Mouse (Mus musculus): Measurements from ENCODE around the gene Grtp1.

The Grtp1 gene

GRCm38 (mm10) chr8:13174305-13174704 lies 26.1 kb downstream of the Grtp1 start:
- DNase-seq (ENCODE audit: low spot score) = no peak

GRCm38 (mm10) chr8:13170510-13170909 lies 29.9 kb downstream of the Grtp1 start:
- no peak for DNase-seq (ENCODE audit: low spot score)

- no peak for DNase-seq (ENCODE audit: low spot score)
Observed at GRCm38 (mm10) chr8:13164361-13164760, 36.1 kb downstream of the Grtp1 start.

GRCm38 (mm10) chr8:13163563-13163962 lies 36.9 kb downstream of the Grtp1 start:
- no peak for DNase-seq (ENCODE audit: low spot score)

GRCm38 (mm10) chr8:13162098-13162497 lies 38.3 kb downstream of the Grtp1 start:
- no peak for DNase-seq (ENCODE audit: low spot score)

GRCm38 (mm10) chr8:13160691-13161090 lies 39.7 kb downstream of the Grtp1 start:
- DNase-seq (ENCODE audit: low spot score) = no peak

- peak; percentile 12 for DNase-seq (ENCODE audit: low spot score)
Observed at GRCm38 (mm10) chr8:13159377-13159881, 41.0 kb downstream of the Grtp1 start.

GRCm38 (mm10) chr8:13158718-13159376 lies 41.6 kb downstream of the Grtp1 start, which contains the start of gene Lamp1:
TSS of gene Lamp1 (plus strand) at chr8:13159161.
- peak; percentile 100 for DNase-seq (ENCODE audit: low spot score)

- DNase-seq (ENCODE audit: low spot score) = no peak
Observed at GRCm38 (mm10) chr8:13156327-13157097, 43.9 kb downstream of the Grtp1 start.

- DNase-seq (ENCODE audit: low spot score) = no peak
Observed at GRCm38 (mm10) chr8:13155358-13155757, 45.1 kb downstream of the Grtp1 start.

- DNase-seq (ENCODE audit: low spot score) = no peak
Observed at GRCm38 (mm10) chr8:13154099-13154498, 46.3 kb downstream of the Grtp1 start.

- no peak for DNase-seq (ENCODE audit: low spot score)
Observed at GRCm38 (mm10) chr8:13150929-13151328, 49.5 kb downstream of the Grtp1 start.

- DNase-seq (ENCODE audit: low spot score) = no peak
Observed at GRCm38 (mm10) chr8:13149866-13150265, 50.6 kb downstream of the Grtp1 start.

- no peak for DNase-seq (ENCODE audit: low spot score)
Observed at GRCm38 (mm10) chr8:13149287-13149686, 51.1 kb downstream of the Grtp1 start.

- DNase-seq (ENCODE audit: low spot score) = no peak
Observed at GRCm38 (mm10) chr8:13148476-13148875, 51.9 kb downstream of the Grtp1 start.

- no peak for DNase-seq (ENCODE audit: low spot score)
Observed at GRCm38 (mm10) chr8:13141681-13142080, 58.7 kb downstream of the Grtp1 start.

GRCm38 (mm10) chr8:13139641-13140182 lies 60.7 kb downstream of the Grtp1 start:
- DNase-seq (ENCODE audit: low spot score) = no peak

- peak; percentile 30 for DNase-seq (ENCODE audit: low spot score)
Observed at GRCm38 (mm10) chr8:13132220-13132619, 68.2 kb downstream of the Grtp1 start.

GRCm38 (mm10) chr8:13124897-13125296 lies 75.5 kb downstream of the Grtp1 start:
- DNase-seq (ENCODE audit: low spot score) = no peak

GRCm38 (mm10) chr8:13122887-13123421 lies 77.5 kb downstream of the Grtp1 start:
- no peak for DNase-seq (ENCODE audit: low spot score)

Measured in urinary bladder, postnatal 25 days (tissue).